Mouse (Mus musculus): Measurements from ENCODE around the gene Grid2. TPM values are rescaled to one million over a fixed set of nuclear protein-coding genes. Genes with fewer than 3 reads are reported as not detected.

Grid2 gene
- polyA plus RNA-seq, 1 experiment = not detected

DNA sequence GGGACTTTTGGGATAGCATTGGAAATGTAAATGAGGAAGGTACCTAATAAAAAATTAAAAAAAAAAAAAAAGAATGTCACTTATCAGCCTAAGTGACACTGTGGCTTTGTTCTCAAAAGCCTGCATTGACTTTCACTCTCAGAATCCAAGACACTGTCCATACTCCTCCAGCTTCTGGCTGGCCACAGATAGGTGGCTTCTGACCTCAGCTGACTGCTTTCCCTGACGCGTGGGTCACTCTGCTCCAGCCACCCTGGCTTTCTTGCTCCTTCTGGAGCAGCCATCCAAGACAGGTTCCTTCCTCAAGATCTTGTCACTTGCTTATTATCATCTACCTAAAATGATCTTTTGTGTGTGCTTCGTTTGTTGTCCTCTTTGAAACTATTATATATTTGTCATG lies 1298.0 kb downstream of the Grid2 start:
- H3K9me3 ChIP-seq (ENCODE audit: control insufficient read depth, low read length) = no peaks in the 10 kb centered on the region
- no peak overlapping the region for H3K4me3 ChIP-seq (replicated peaks)
- no peaks in the 10 kb centered on the region for H3K27me3 ChIP-seq (ENCODE audit: control insufficient read depth)
- H3K36me3 ChIP-seq (ENCODE audit: control insufficient read depth) = no peaks in the 10 kb centered on the region
- no peaks in the 10 kb centered on the region for H3K4me1 ChIP-seq (ENCODE audit: control insufficient read depth)
- TF ChIP-seq GATA1 (IDR thresholded peaks at IDR 0.05; ENCODE audit: low read length) (no peak), TAL1 (IDR thresholded peaks at IDR 0.05; ENCODE audit: low read length) (no peak)

DNA sequence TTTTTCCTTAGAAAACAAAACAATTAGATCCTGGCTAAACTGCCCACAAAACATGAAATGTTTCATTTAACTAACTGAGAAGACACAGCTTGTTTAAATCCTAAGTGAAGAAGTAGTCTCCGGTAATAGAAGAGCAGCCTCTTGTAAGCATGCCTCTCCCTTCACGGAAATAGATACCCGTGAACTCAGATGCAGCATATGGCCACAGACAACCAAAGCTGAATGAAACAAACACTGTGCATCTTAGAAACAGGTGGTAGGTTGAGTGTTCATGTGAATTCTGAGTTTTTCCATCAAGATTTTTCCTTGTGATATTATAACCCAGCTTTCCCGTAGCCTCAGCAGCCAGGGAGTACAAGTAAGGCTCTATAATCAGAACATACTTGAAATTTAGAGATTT lies 1299.5 kb downstream of the Grid2 start:
- no peak overlapping the region for H3K4me3 ChIP-seq (replicated peaks)
- H3K9me3 ChIP-seq (ENCODE audit: control insufficient read depth, low read length) = no peaks in the 10 kb centered on the region
- H3K4me1 ChIP-seq (ENCODE audit: control insufficient read depth) = no peaks in the 10 kb centered on the region
- H3K27me3 ChIP-seq (ENCODE audit: control insufficient read depth) = no peaks in the 10 kb centered on the region
- no peaks in the 10 kb centered on the region for H3K36me3 ChIP-seq (ENCODE audit: control insufficient read depth)
- TF ChIP-seq TAL1 (IDR thresholded peaks at IDR 0.05; ENCODE audit: low read length) (no peak), GATA1 (IDR thresholded peaks at IDR 0.05; ENCODE audit: low read length) (no peak)

DNA sequence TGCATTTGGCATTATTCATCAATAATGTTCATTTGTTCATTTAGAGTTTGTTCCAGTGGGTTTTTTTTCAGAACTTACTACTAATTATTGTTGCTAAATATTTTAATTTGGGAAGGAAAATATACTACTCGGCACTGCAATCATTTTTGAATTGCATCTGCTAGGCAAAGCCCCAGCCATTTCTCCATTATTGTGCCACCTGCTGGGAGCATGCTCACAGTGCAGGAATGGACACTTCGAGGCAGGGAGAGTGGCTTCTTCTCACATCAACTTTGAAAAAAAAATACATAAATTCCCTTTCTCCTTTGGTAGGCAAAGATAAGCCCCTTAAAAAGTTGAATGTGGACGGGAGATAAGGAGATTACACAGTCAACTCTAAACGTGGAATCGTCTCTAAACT lies 1312.9 kb downstream of the Grid2 start:
- Histone ChIP-seq H3K27me3 (ENCODE audit: control insufficient read depth) (no peaks in the 10 kb centered on the region), H3K4me1 (ENCODE audit: control insufficient read depth) (no peaks in the 10 kb centered on the region), H3K4me3 (replicated peaks) (no peak overlapping the region), H3K36me3 (ENCODE audit: control insufficient read depth) (no peaks in the 10 kb centered on the region), H3K9me3 (ENCODE audit: control insufficient read depth, low read length) (no peaks in the 10 kb centered on the region; the same call in 1 of the 2 replicates)
- TF ChIP-seq GATA1 (IDR thresholded peaks at IDR 0.05; ENCODE audit: low read length) (no peak), TAL1 (IDR thresholded peaks at IDR 0.05; ENCODE audit: low read length) (no peak)

DNA sequence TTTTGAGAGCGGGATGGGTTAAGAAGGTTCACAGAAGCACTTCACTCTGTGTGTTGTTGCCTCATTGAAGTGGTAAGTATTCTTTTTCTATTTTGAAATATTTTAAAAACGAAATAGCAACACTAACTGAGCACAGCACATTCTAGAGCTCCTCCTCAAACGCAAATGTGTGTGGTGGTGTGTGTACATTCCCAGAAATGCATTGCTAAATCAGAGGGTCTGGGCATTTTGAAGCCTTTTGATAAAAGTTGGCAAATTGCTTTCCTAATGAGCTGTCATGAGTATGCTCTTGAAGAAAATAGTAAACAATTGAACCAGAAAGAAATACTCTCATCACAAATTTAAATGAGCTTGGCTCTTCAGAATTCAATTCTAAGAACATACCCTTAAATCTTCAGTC lies 1325.7 kb downstream of the Grid2 start:
- no peaks in the 10 kb centered on the region for H3K36me3 ChIP-seq (ENCODE audit: control insufficient read depth)
- H3K9me3 ChIP-seq (ENCODE audit: control insufficient read depth, low read length) = no peaks in the 10 kb centered on the region
- H3K4me3 ChIP-seq (replicated peaks) = no peak overlapping the region
- H3K27me3 ChIP-seq (ENCODE audit: control insufficient read depth) = no peaks in the 10 kb centered on the region
- no peaks in the 10 kb centered on the region for H3K4me1 ChIP-seq (ENCODE audit: control insufficient read depth)
- TF ChIP-seq TAL1 (IDR thresholded peaks at IDR 0.05; ENCODE audit: low read length) (no peak), GATA1 (IDR thresholded peaks at IDR 0.05; ENCODE audit: low read length) (no peak)

DNA sequence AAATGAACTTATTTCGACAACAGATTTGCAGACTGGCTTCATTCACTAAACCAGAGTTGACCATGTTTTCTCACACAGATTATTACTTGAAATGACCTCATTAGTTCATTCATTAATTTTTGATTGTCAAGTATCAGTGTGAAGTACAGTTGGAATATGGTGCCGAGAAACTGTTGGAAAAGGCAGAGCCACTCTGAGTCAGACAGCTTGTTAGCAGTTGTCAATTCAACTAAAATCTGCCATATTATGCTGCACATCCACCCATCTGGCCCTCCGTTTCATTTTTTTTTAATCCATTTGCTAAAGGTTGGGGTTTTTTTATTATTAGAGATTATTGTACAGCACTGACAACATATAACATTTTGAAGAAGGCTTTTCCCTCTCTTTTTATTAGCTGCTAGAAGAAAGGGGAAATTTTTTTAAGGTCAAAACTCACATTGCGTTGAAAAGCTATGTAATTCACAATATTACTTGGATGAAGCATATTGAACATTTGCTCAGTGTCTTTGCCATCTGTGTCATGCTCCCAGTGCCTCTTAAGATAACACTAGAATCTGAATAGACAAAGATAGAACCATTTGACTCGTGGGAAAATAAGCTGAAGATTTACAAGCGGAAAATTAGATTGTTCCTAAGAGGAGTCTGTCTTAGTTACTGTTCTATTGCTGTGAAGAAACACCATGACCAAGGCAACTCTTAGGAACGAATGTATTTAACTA lies 1333.0 kb downstream of the Grid2 start:
- no peak for TF ChIP-seq GATA1 (IDR thresholded peaks at IDR 0.05; ENCODE audit: low read length)
- no peak for TF ChIP-seq TAL1 (IDR thresholded peaks at IDR 0.05; ENCODE audit: low read length)
- Histone ChIP-seq H3K4me1 (ENCODE audit: control insufficient read depth) (no peaks in the 10 kb centered on the region), H3K36me3 (ENCODE audit: control insufficient read depth) (no peaks in the 10 kb centered on the region), H3K9me3 (ENCODE audit: control insufficient read depth, low read length) (peaks cover 3% of the 10 kb centered on the region; the same call in 1 of the 2 replicates), H3K4me3 (replicated peaks) (no peak overlapping the region), H3K27me3 (ENCODE audit: control insufficient read depth) (no peaks in the 10 kb centered on the region)

DNA sequence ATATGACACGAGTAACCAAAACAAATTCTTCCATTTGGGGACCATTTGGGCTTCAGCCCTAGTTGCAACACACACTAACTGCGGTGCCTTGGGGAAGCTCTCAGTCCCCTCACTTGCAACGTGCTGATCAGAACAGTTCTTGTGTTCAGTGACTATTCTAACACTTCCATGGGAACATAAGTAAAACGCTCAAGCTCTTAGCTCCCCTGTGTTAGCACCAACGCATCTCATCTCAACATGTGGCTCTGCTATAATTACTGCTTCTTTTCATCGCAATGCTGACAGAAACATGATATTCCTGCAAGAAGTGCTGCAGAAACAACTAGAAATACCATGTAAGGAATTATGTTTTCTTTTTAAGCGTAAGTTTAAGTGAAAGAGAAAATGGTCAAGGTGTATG lies 1340.6 kb downstream of the Grid2 start:
- Histone ChIP-seq H3K27me3 (ENCODE audit: control insufficient read depth) (no peaks in the 10 kb centered on the region), H3K4me1 (ENCODE audit: control insufficient read depth) (no peaks in the 10 kb centered on the region), H3K4me3 (replicated peaks) (no peak overlapping the region), H3K36me3 (ENCODE audit: control insufficient read depth) (no peaks in the 10 kb centered on the region), H3K9me3 (ENCODE audit: control insufficient read depth, low read length) (no peaks in the 10 kb centered on the region)
- TF ChIP-seq GATA1 (IDR thresholded peaks at IDR 0.05; ENCODE audit: low read length) (no peak), TAL1 (IDR thresholded peaks at IDR 0.05; ENCODE audit: low read length) (no peak)

DNA sequence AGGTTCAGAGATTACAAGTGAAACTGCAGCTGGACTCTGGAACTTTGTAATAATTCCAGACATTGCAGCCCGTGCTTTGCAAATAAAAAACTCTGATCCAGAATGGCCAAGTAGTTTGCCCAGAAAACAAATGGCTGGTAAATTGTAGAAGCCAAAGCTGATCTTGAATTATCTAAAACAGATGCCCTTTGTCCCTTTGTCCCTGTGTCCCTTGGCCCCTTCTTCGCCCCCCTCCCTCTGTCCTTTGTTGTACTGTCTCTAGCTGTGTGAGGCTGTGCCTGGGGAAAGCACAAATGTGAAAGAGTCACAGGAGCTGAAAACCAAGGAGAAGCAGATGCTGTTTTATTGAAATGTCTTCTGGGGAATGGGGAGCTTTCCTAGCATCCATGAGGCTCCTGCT lies 1341.2 kb downstream of the Grid2 start:
- H3K9me3 ChIP-seq (ENCODE audit: control insufficient read depth, low read length) = no peaks in the 10 kb centered on the region
- H3K4me1 ChIP-seq (ENCODE audit: control insufficient read depth) = no peaks in the 10 kb centered on the region
- no peaks in the 10 kb centered on the region for H3K36me3 ChIP-seq (ENCODE audit: control insufficient read depth)
- H3K27me3 ChIP-seq (ENCODE audit: control insufficient read depth) = no peaks in the 10 kb centered on the region
- H3K4me3 ChIP-seq (replicated peaks) = no peak overlapping the region
- TF ChIP-seq TAL1 (IDR thresholded peaks at IDR 0.05; ENCODE audit: low read length) = no peak
- TF ChIP-seq GATA1 (IDR thresholded peaks at IDR 0.05; ENCODE audit: low read length) = no peak

DNA sequence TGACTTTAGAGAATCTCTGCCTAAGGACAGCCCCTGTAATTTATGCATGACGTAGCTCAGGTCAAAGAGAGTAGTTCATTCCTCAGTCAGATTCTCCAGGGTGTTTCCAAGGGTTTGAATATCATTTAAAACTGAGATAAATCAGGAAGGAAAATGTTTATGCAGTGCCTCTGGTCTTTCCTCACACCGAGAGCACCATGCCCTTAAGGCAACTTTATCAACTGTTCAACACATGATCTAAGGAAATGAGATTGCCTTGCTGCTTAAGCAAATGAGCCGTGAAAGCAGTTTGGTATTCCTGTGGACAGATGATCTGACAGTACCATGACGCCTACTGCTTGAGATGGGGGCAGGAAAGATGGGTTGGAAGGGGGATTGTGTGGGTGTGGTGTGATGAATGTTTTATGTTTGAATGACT lies 1342.5 kb downstream of the Grid2 start:
- Histone ChIP-seq H3K27me3 (ENCODE audit: control insufficient read depth) (no peaks in the 10 kb centered on the region), H3K36me3 (ENCODE audit: control insufficient read depth) (no peaks in the 10 kb centered on the region), H3K4me3 (replicated peaks) (no peak overlapping the region), H3K9me3 (ENCODE audit: control insufficient read depth, low read length) (no peaks in the 10 kb centered on the region), H3K4me1 (ENCODE audit: control insufficient read depth) (no peaks in the 10 kb centered on the region)
- TF ChIP-seq TAL1 (IDR thresholded peaks at IDR 0.05; ENCODE audit: low read length) (no peak), GATA1 (IDR thresholded peaks at IDR 0.05; ENCODE audit: low read length) (no peak)

DNA sequence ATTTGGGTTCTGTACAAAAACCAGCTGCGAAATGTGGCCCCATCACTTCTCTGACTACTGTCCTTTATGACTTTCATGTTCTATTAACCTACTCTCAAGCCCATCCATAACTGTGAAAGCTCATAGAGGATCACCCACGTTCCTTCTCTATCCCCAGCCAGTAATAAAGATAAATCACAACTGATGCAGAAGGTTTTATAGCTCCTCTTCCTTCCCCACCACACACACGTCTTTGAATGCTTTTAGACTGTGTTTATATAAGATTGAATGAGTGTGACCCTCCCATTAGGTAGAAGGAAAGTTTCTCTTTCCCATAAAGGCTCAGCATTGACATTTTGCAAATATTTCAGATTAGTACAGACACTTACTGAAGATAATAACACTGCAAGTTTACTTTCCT lies 1350.1 kb downstream of the Grid2 start:
- Histone ChIP-seq H3K27me3 (ENCODE audit: control insufficient read depth) (no peaks in the 10 kb centered on the region), H3K9me3 (ENCODE audit: control insufficient read depth, low read length) (no peaks in the 10 kb centered on the region), H3K36me3 (ENCODE audit: control insufficient read depth) (no peaks in the 10 kb centered on the region), H3K4me3 (replicated peaks) (no peak overlapping the region), H3K4me1 (ENCODE audit: control insufficient read depth) (no peaks in the 10 kb centered on the region)
- TF ChIP-seq GATA1 (IDR thresholded peaks at IDR 0.05; ENCODE audit: low read length) = no peak
- no peak for TF ChIP-seq TAL1 (IDR thresholded peaks at IDR 0.05; ENCODE audit: low read length)

DNA sequence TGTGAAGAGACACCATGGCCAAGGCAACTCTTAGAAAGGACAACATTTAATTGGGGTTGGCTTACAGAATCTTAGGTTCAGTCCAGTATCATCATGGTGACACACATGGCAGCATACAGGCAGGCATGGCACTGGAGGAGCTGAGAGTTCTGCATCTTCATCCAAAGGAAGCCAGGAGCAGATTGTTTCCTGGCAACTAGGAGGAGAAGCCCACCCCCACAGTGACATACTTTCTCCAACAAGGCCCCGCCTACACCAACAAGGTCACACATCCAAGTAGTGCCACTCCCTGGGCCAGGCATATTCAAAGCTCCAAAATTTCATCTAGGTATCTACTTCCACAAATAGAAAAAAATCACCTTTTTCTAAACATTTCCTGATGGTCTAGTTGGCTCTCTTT lies 1351.4 kb downstream of the Grid2 start:
- no peaks in the 10 kb centered on the region for H3K9me3 ChIP-seq (ENCODE audit: control insufficient read depth, low read length)
- H3K27me3 ChIP-seq (ENCODE audit: control insufficient read depth) = no peaks in the 10 kb centered on the region
- TF ChIP-seq TAL1 (IDR thresholded peaks at IDR 0.05; ENCODE audit: low read length) (no peak), GATA1 (IDR thresholded peaks at IDR 0.05; ENCODE audit: low read length) (no peak)
- no peaks in the 10 kb centered on the region for H3K4me1 ChIP-seq (ENCODE audit: control insufficient read depth)
- no peak overlapping the region for H3K4me3 ChIP-seq (replicated peaks)
- no peaks in the 10 kb centered on the region for H3K36me3 ChIP-seq (ENCODE audit: control insufficient read depth)

Measured in erythroblast, embryonic 14.5 days (primary cell).